Mouse (Mus musculus) cortical plate, adult 2 months (tissue): ENCODE measurements around the gene Tbc1d4.

Experiments used
- CTCF ChIP-seq: fragments of 200-500 bp; IDR thresholded peaks from 2 replicates; pipeline ENCODE4 v1.5.1; 2011; ENCODE audit warnings: mild to moderate bottlenecking, control low read depth, low read length; ENCODE audit not compliant: insufficient read depth; ENCODE audit errors: extremely low read depth
- POLR2A ChIP-seq: fragments of 200-500 bp; IDR thresholded peaks from 2 replicates; pipeline ENCODE4 v1.6.1; 2011; ENCODE audit warnings: mild to moderate bottlenecking, low read length, control low read depth; ENCODE audit not compliant: insufficient read depth; ENCODE audit errors: extremely low read depth

DNA sequence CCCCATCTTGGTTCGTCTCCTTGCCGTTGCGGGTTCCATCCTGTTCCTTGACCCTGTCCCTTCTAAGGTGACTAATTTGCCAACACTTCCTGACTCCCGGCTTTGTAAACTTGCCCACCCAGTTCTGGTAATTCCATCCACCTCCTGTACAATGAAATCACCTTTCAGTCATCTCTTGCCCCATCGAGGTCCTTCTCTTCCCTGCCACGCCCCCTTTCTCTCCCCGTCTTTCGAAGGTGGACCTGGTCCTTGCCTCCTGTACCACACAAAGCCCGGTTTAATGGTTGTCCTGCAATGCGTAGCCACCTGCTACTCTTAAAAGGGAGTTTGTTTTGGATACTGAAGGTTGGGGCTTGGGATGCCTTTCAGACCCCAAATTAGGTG is 45.5 kb upstream of the Tbc1d4 start:
- TF ChIP-seq CTCF, result no peak
- TF ChIP-seq POLR2A, result no peak
